Mouse (Mus musculus) lung, adult 18-20 months (tissue): ENCODE measurements around the gene Scamp3.

ENCODE experiments used
- DNase-seq, 2 experiments: peaks; one replicate each; pipeline ENCODE4 v3.0.0; 2022; ENCODE audit warnings: mixed read lengths in 2 of 2

Scamp3 gene

GRCm38 (mm10) chr3:89228180-89228549 is 50.9 kb downstream of the Scamp3 start:
- peak; percentile 91 to 93 for DNase-seq

- peak; percentile 74 to 77 for DNase-seq
These were observed 51.6 kb downstream of the Scamp3 start, which contains the start of gene Muc1 for GRCm38 (mm10) chr3:89228836-89229235. TSS of gene Muc1 (plus strand) at chr3:89229057.

GRCm38 (mm10) chr3:89229276-89229675 is 52.0 kb downstream of the Scamp3 start:
- no peak for DNase-seq

- no peak for DNase-seq
These were observed 53.3 kb downstream of the Scamp3 start for GRCm38 (mm10) chr3:89230561-89230960.

- no peak for DNase-seq
These were observed 54.1 kb downstream of the Scamp3 start for GRCm38 (mm10) chr3:89231345-89231744.

- DNase-seq, result no peak
These were observed 54.6 kb downstream of the Scamp3 start for GRCm38 (mm10) chr3:89231772-89232275.
